Mouse (Mus musculus): ENCODE data around the gene Casz1.

Gene Casz1

GRCm38 (mm10) chr4:148870496-148870895, 66.3 kb downstream of the Casz1 start:
- H3K36me3 ChIP-seq (ENCODE audit: control insufficient read depth, insufficient read depth, low read length, poor library complexity, severe bottlenecking), result no peaks in the 10 kb centered on the region
- H3K27me3 ChIP-seq (ENCODE audit: control insufficient read depth, insufficient read depth, low read length, poor library complexity, severe bottlenecking), result no peaks in the 10 kb centered on the region; the same call in 1 of the 2 replicates
- DNase-seq (ENCODE audit: low read depth, low spot score), result no peak

- no peaks in the 10 kb centered on the region for H3K36me3 ChIP-seq (ENCODE audit: control insufficient read depth, insufficient read depth, low read length, poor library complexity, severe bottlenecking)
- H3K27me3 ChIP-seq (ENCODE audit: control insufficient read depth, insufficient read depth, low read length, poor library complexity, severe bottlenecking), result no peaks in the 10 kb centered on the region; the same call in 1 of the 2 replicates
- no peak for DNase-seq (ENCODE audit: low read depth, low spot score)
These were observed 67.6 kb downstream of the Casz1 start for GRCm38 (mm10) chr4:148871751-148872334.

- DNase-seq (ENCODE audit: low read depth, low spot score), result no peak
- Histone ChIP-seq H3K36me3 (ENCODE audit: control insufficient read depth, insufficient read depth, low read length, poor library complexity, severe bottlenecking) (no peaks in the 10 kb centered on the region), H3K27me3 (ENCODE audit: control insufficient read depth, insufficient read depth, low read length, poor library complexity, severe bottlenecking) (no peaks in the 10 kb centered on the region)
These were observed 68.1 kb downstream of the Casz1 start for GRCm38 (mm10) chr4:148872372-148872771.

GRCm38 (mm10) chr4:148872783-148873182, 68.6 kb downstream of the Casz1 start:
- no peaks in the 10 kb centered on the region for H3K27me3 ChIP-seq (ENCODE audit: control insufficient read depth, insufficient read depth, low read length, poor library complexity, severe bottlenecking)
- H3K36me3 ChIP-seq (ENCODE audit: control insufficient read depth, insufficient read depth, low read length, poor library complexity, severe bottlenecking), result no peaks in the 10 kb centered on the region
- no peak for DNase-seq (ENCODE audit: low read depth, low spot score)

GRCm38 (mm10) chr4:148876166-148876565, 71.9 kb downstream of the Casz1 start:
- no peaks in the 10 kb centered on the region for H3K36me3 ChIP-seq (ENCODE audit: control insufficient read depth, insufficient read depth, low read length, poor library complexity, severe bottlenecking)
- DNase-seq (ENCODE audit: low read depth, low spot score), result no peak
- no peaks in the 10 kb centered on the region for H3K27me3 ChIP-seq (ENCODE audit: control insufficient read depth, insufficient read depth, low read length, poor library complexity, severe bottlenecking)

- no peaks in the 10 kb centered on the region for H3K27me3 ChIP-seq (ENCODE audit: control insufficient read depth, insufficient read depth, low read length, poor library complexity, severe bottlenecking)
- DNase-seq (ENCODE audit: low read depth, low spot score), result no peak
- H3K36me3 ChIP-seq (ENCODE audit: control insufficient read depth, insufficient read depth, low read length, poor library complexity, severe bottlenecking), result no peaks in the 10 kb centered on the region
These were observed 72.6 kb downstream of the Casz1 start for GRCm38 (mm10) chr4:148876867-148877266.

- no peak for DNase-seq (ENCODE audit: low read depth, low spot score)
- H3K36me3 ChIP-seq (ENCODE audit: control insufficient read depth, insufficient read depth, low read length, poor library complexity, severe bottlenecking), result no peaks in the 10 kb centered on the region
These were observed 74.2 kb downstream of the Casz1 start for GRCm38 (mm10) chr4:148878192-148878983.

GRCm38 (mm10) chr4:148878984-148879610, 74.9 kb downstream of the Casz1 start:
- Histone ChIP-seq H3K27me3 (ENCODE audit: control insufficient read depth, insufficient read depth, low read length, poor library complexity, severe bottlenecking) (no peaks in the 10 kb centered on the region), H3K36me3 (ENCODE audit: control insufficient read depth, insufficient read depth, low read length, poor library complexity, severe bottlenecking) (no peaks in the 10 kb centered on the region)
- no peak for DNase-seq (ENCODE audit: low read depth, low spot score)

More at GRCm38 (mm10) chr4:148878192-148878983, 74.2 kb downstream of the Casz1 start:
- no peaks in the 10 kb centered on the region for H3K27me3 ChIP-seq (ENCODE audit: control insufficient read depth, insufficient read depth, low read length, poor library complexity, severe bottlenecking)

GRCm38 (mm10) chr4:148879631-148880030, 75.4 kb downstream of the Casz1 start:
- DNase-seq (ENCODE audit: low read depth, low spot score), result no peak
- H3K27me3 ChIP-seq (ENCODE audit: control insufficient read depth, insufficient read depth, low read length, poor library complexity, severe bottlenecking), result no peaks in the 10 kb centered on the region
- no peaks in the 10 kb centered on the region for H3K36me3 ChIP-seq (ENCODE audit: control insufficient read depth, insufficient read depth, low read length, poor library complexity, severe bottlenecking)

GRCm38 (mm10) chr4:148881001-148881669, 76.9 kb downstream of the Casz1 start:
- H3K27me3 ChIP-seq (ENCODE audit: control insufficient read depth, insufficient read depth, low read length, poor library complexity, severe bottlenecking), result no peaks in the 10 kb centered on the region

GRCm38 (mm10) chr4:148881838-148882237, 77.6 kb downstream of the Casz1 start:
- Histone ChIP-seq H3K27me3 (ENCODE audit: control insufficient read depth, insufficient read depth, low read length, poor library complexity, severe bottlenecking) (no peaks in the 10 kb centered on the region), H3K36me3 (ENCODE audit: control insufficient read depth, insufficient read depth, low read length, poor library complexity, severe bottlenecking) (no peaks in the 10 kb centered on the region)
- DNase-seq (ENCODE audit: low read depth, low spot score), result no peak

More at GRCm38 (mm10) chr4:148881001-148881669, 76.9 kb downstream of the Casz1 start:
- H3K36me3 ChIP-seq (ENCODE audit: control insufficient read depth, insufficient read depth, low read length, poor library complexity, severe bottlenecking), result no peaks in the 10 kb centered on the region
- no peak for DNase-seq (ENCODE audit: low read depth, low spot score)

GRCm38 (mm10) chr4:148882360-148882929, 78.2 kb downstream of the Casz1 start:
- Histone ChIP-seq H3K36me3 (ENCODE audit: control insufficient read depth, insufficient read depth, low read length, poor library complexity, severe bottlenecking) (no peaks in the 10 kb centered on the region), H3K27me3 (ENCODE audit: control insufficient read depth, insufficient read depth, low read length, poor library complexity, severe bottlenecking) (no peaks in the 10 kb centered on the region)
- DNase-seq (ENCODE audit: low read depth, low spot score), result no peak

GRCm38 (mm10) chr4:148884596-148884995, 80.4 kb downstream of the Casz1 start:
- Histone ChIP-seq H3K36me3 (ENCODE audit: control insufficient read depth, insufficient read depth, low read length, poor library complexity, severe bottlenecking) (no peaks in the 10 kb centered on the region), H3K27me3 (ENCODE audit: control insufficient read depth, insufficient read depth, low read length, poor library complexity, severe bottlenecking) (no peaks in the 10 kb centered on the region)
- DNase-seq (ENCODE audit: low read depth, low spot score), result no peak

GRCm38 (mm10) chr4:148885401-148885800, 81.2 kb downstream of the Casz1 start:
- Histone ChIP-seq H3K36me3 (ENCODE audit: control insufficient read depth, insufficient read depth, low read length, poor library complexity, severe bottlenecking) (no peaks in the 10 kb centered on the region), H3K27me3 (ENCODE audit: control insufficient read depth, insufficient read depth, low read length, poor library complexity, severe bottlenecking) (no peaks in the 10 kb centered on the region)
- no peak for DNase-seq (ENCODE audit: low read depth, low spot score)
